Mouse (Mus musculus) small intestine, adult 2 months (tissue): Measurements from ENCODE around the gene Cdc34. TPM values are rescaled to one million over a fixed set of nuclear protein-coding genes. Genes with fewer than 3 reads are reported as not detected.

Source experiments
- H3K27ac ChIP-seq: fragments of 200-500 bp; 2 replicates; pipeline ENCODE4 v1.5.1; 2012; ENCODE audit warnings: low read depth, low read length, control low read depth, inconsistent platforms; ENCODE audit not compliant: insufficient read depth
- H3K27me3 ChIP-seq: fragments of 200-500 bp; 2 replicates; pipeline ENCODE4 v1.6.1; 2012; ENCODE audit warnings: mild to moderate bottlenecking, moderate library complexity, low read length, inconsistent platforms; ENCODE audit not compliant: control insufficient read depth, insufficient read depth
- H3K36me3 ChIP-seq: fragments of 200-500 bp; 2 replicates; pipeline ENCODE4 v1.6.1; 2012; ENCODE audit warnings: mild to moderate bottlenecking, low read length, control low read depth, inconsistent platforms; ENCODE audit not compliant: control insufficient read depth, insufficient read depth
- H3K4me1 ChIP-seq: fragments of 200-500 bp; 2 replicates; pipeline ENCODE4 v1.6.1; 2012; ENCODE audit warnings: low read length, inconsistent platforms, mixed read lengths; ENCODE audit not compliant: control insufficient read depth, insufficient read depth, insufficient read length
- H3K4me3 ChIP-seq: fragments of 200-500 bp; 2 replicates; pipeline ENCODE4 v1.5.1; 2012; ENCODE audit warnings: low read depth, mild to moderate bottlenecking, control low read depth, inconsistent platforms, low read length, moderate library complexity
- CTCF ChIP-seq: fragments of 200-500 bp; IDR thresholded peaks from 2 replicates; pipeline ENCODE4 v1.5.1; 2012; ENCODE audit warnings: low read depth, mild to moderate bottlenecking, control low read depth, inconsistent platforms, low read length, moderate library complexity, mixed read lengths; ENCODE audit not compliant: insufficient replicate concordance, insufficient read length; ENCODE audit errors: extremely low read depth
- POLR2A ChIP-seq: fragments of 200-500 bp; IDR thresholded peaks from 2 replicates; pipeline ENCODE4 v1.6.1; 2012; ENCODE audit warnings: low read depth, mild to moderate bottlenecking, control low read depth, inconsistent platforms, low read length, moderate library complexity
- WGBS: fragments of 180-500 bp; shearing (Covaris S2); methylation state at CpG from one replicate; pipeline ENCODE4 v1.1.7; 2018; 5-methylcytosine and 5-hydroxymethylcytosine counted together
- polyA plus RNA-seq: library from polyadenylated mRNA; depleted of rRNA; stranded (reverse); fragments of >200 nt; gene quantifications from 2 replicates; pipeline ENCODE4 v1.2.3, GENCODE M21; 2012

Cdc34 gene
- polyA plus RNA-seq, 1 experiment = 163 TPM

- Histone ChIP-seq H3K27ac (no peak overlapping the region), H3K27me3 (no peaks in the 10 kb centered on the region), H3K36me3 (peaks cover 2% of the 10 kb centered on the region; the same call in 1 of the 2 replicates), H3K4me1 (peaks cover 8% of the 10 kb centered on the region), H3K4me3 (no peak overlapping the region)
- TF ChIP-seq CTCF = no peak
- TF ChIP-seq POLR2A = no peak
- WGBS = 54% methylated on average over 3 of the region's 3 CpGs
Measured at GRCm38 (mm10) chr10:79672088-79672455, 9.9 kb upstream of the Cdc34 start.

- Histone ChIP-seq H3K27ac (no peak overlapping the region), H3K27me3 (no peaks in the 10 kb centered on the region), H3K4me3 (no peak overlapping the region), H3K36me3 (peaks cover 2% of the 10 kb centered on the region; the same call in 1 of the 2 replicates), H3K4me1 (peaks cover 8% of the 10 kb centered on the region)
- WGBS = 95% methylated on average over 3 of the region's 3 CpGs
- TF ChIP-seq POLR2A = no peak
- TF ChIP-seq CTCF = no peak
Measured at GRCm38 (mm10) chr10:79673054-79673453, 8.9 kb upstream of the Cdc34 start.

- Histone ChIP-seq H3K36me3 (peaks cover 2% of the 10 kb centered on the region; the same call in 1 of the 2 replicates), H3K4me1 (peaks cover 3% of the 10 kb centered on the region), H3K27me3 (no peaks in the 10 kb centered on the region), H3K4me3 (no peak overlapping the region), H3K27ac (no peak overlapping the region)
- no peak for TF ChIP-seq CTCF
- TF ChIP-seq POLR2A = no peak
- WGBS = 83% methylated on average over 44 of the region's 44 CpGs
Measured at GRCm38 (mm10) chr10:79675346-79676035, 6.5 kb upstream of the Cdc34 start.

- peak overlapping the region; percentile 71 for H3K27ac ChIP-seq
- peak overlapping the region; percentile 62 for H3K4me3 ChIP-seq
- H3K4me1 ChIP-seq = peaks cover 21% of the 10 kb centered on the region
- TF ChIP-seq POLR2A = no peak
- no peak for TF ChIP-seq CTCF
- WGBS = 10% methylated on average over 11 of the region's 11 CpGs
- no peaks in the 10 kb centered on the region for H3K27me3 ChIP-seq
- peaks cover 12% of the 10 kb centered on the region for H3K36me3 ChIP-seq
Measured at GRCm38 (mm10) chr10:79680606-79681495, 1.1 kb upstream of the Cdc34 start.

- no peak for TF ChIP-seq POLR2A
- H3K36me3 ChIP-seq = peaks cover 24% of the 10 kb centered on the region
- peak overlapping the region; percentile 66 for H3K27ac ChIP-seq
- H3K4me1 ChIP-seq = peaks cover 21% of the 10 kb centered on the region
- H3K27me3 ChIP-seq = no peaks in the 10 kb centered on the region
- H3K4me3 ChIP-seq = peak overlapping the region; percentile 99
- under 1% methylated on average over 10 of the region's 10 CpGs for WGBS
Measured at GRCm38 (mm10) chr10:79682551-79682915, 538 bp downstream of the Cdc34 start.

- H3K36me3 ChIP-seq = peaks cover 29% of the 10 kb centered on the region
- H3K27me3 ChIP-seq = no peaks in the 10 kb centered on the region
- peak overlapping the region; percentile 28; the same call in 1 of the 2 replicates for H3K27ac ChIP-seq
- under 1% methylated on average over 10 of the region's 10 CpGs for WGBS
- peak overlapping the region; percentile 99 for H3K4me3 ChIP-seq
- TF ChIP-seq CTCF = peak; percentile 49; the same call in 1 of the 2 replicates
- no peak for TF ChIP-seq POLR2A
- H3K4me1 ChIP-seq = peaks cover 21% of the 10 kb centered on the region
Measured at GRCm38 (mm10) chr10:79682916-79683582, 1.1 kb downstream of the Cdc34 start.
